Mouse (Mus musculus) olfactory bulb, adult 2 months (tissue): ENCODE measurements around the gene Gm3409.

Source experiments
- CTCF ChIP-seq: fragments of 200-500 bp; IDR thresholded peaks from 2 replicates; pipeline ENCODE4 v1.5.1; 2012; ENCODE audit warnings: low read depth, mild to moderate bottlenecking, low read length, moderate library complexity; ENCODE audit not compliant: insufficient read depth
- POLR2A ChIP-seq: fragments of 200-500 bp; IDR thresholded peaks from 2 replicates; pipeline ENCODE4 v1.6.1; 2012; ENCODE audit warnings: mild to moderate bottlenecking, low read depth, low read length, moderate library complexity; ENCODE audit not compliant: insufficient read depth

GRCm38 (mm10) chr5:146584478-146585306 is 47.2 kb downstream of the Gm3409 start, which contains the start of gene Gpr12:
- TF ChIP-seq POLR2A (0 out of 2 replicates have a peak, but pooled peaks have one; percentile 17), CTCF (no peak)
